Mouse (Mus musculus) cerebellum, postnatal 14 days (tissue): ENCODE data around the gene Bcan.
A peak's percentile ranks its signal among the peaks of the same experiment; 100 is the strongest.

Experiments used
- DNase-seq, 2 experiments: peaks; one replicate each; pipeline ENCODE4 v3.0.0; 2021; ENCODE audit warnings: mixed read lengths in 2 of 2

Bcan gene

GRCm38 (mm10) chr3:87996971-87997614, 2.9 kb downstream of the Bcan start:
- DNase-seq, result peak; percentile 28 to 43

GRCm38 (mm10) chr3:87996401-87996800, 3.6 kb downstream of the Bcan start:
- no peak for DNase-seq

- no peak for DNase-seq
Observed at GRCm38 (mm10) chr3:87995331-87995730, 4.7 kb downstream of the Bcan start.

GRCm38 (mm10) chr3:87993436-87993835, 6.6 kb downstream of the Bcan start:
- no peak for DNase-seq

GRCm38 (mm10) chr3:87989935-87990334, 10.1 kb downstream of the Bcan start:
- DNase-seq, result no peak

- DNase-seq, result peak; percentile 71 to 74
Observed at GRCm38 (mm10) chr3:87988068-87988467, 12.0 kb downstream of the Bcan start.

GRCm38 (mm10) chr3:87987633-87988032, 12.4 kb downstream of the Bcan start:
- peak; percentile 54 to 65 for DNase-seq

- DNase-seq, result peak; percentile 96 to 100
Observed at GRCm38 (mm10) chr3:87986868-87987267, 13.2 kb downstream of the Bcan start.

GRCm38 (mm10) chr3:87985505-87986320, 14.3 kb downstream of the Bcan start:
- peak; percentile 59 to 64 for DNase-seq

- DNase-seq, result no peak
Observed at GRCm38 (mm10) chr3:87984094-87984493, 15.9 kb downstream of the Bcan start.

GRCm38 (mm10) chr3:87983627-87984026, 16.4 kb downstream of the Bcan start:
- DNase-seq, result no peak

GRCm38 (mm10) chr3:87982836-87983601, 17.0 kb downstream of the Bcan start:
- no peak for DNase-seq

- DNase-seq, result no peak
Observed at GRCm38 (mm10) chr3:87981894-87982835, 17.9 kb downstream of the Bcan start.

- DNase-seq, result no peak
Observed at GRCm38 (mm10) chr3:87981214-87981760, 18.7 kb downstream of the Bcan start.

- DNase-seq, result no peak
Observed at GRCm38 (mm10) chr3:87980728-87981127, 19.3 kb downstream of the Bcan start.

- DNase-seq, result no peak
Observed at GRCm38 (mm10) chr3:87980085-87980484, 19.9 kb downstream of the Bcan start.

GRCm38 (mm10) chr3:87979493-87979892, 20.5 kb downstream of the Bcan start:
- DNase-seq, result no peak

- DNase-seq, result no peak
Observed at GRCm38 (mm10) chr3:87974381-87974987, 25.5 kb downstream of the Bcan start.

GRCm38 (mm10) chr3:87973593-87974380, 26.2 kb downstream of the Bcan start:
- no peak for DNase-seq

- no peak for DNase-seq
Observed at GRCm38 (mm10) chr3:87972776-87973175, 27.3 kb downstream of the Bcan start.

- no peak for DNase-seq
Observed at GRCm38 (mm10) chr3:87972203-87972664, 27.8 kb downstream of the Bcan start.
